Mouse (Mus musculus) telencephalon, adult 2 months (tissue): Measurements from ENCODE around the gene 2410015M20Rik.
A peak's percentile ranks its signal among the peaks of the same experiment; 100 is the strongest.
"Not testable (repeated sequence)": the region's sequence is repeated elsewhere in the genome, so short reads cannot be mapped to it uniquely, and the experiment has no call there.

Experiments
- DNase-seq: peaks from one replicate; pipeline ENCODE4 v3.0.0-alpha.2; 2011; ENCODE audit warnings: low read depth, low spot score

2410015M20Rik gene

GRCm38 (mm10) chr17:56609452-56610171, at the start of gene 2410015M20Rik:
TSS of gene 2410015M20Rik (minus strand) at chr17:56609771.
- DNase-seq = peak; percentile 99

GRCm38 (mm10) chr17:56656171-56656570, 46.6 kb upstream of the 2410015M20Rik start:
- no peak for DNase-seq

GRCm38 (mm10) chr17:56655311-56655710, 45.7 kb upstream of the 2410015M20Rik start:
- no peak for DNase-seq

- DNase-seq = no peak
Measured at GRCm38 (mm10) chr17:56654771-56655170, 45.2 kb upstream of the 2410015M20Rik start.

GRCm38 (mm10) chr17:56651801-56652200, 42.2 kb upstream of the 2410015M20Rik start:
- no peak for DNase-seq

- DNase-seq = no peak
Measured at GRCm38 (mm10) chr17:56647546-56647945, 38.0 kb upstream of the 2410015M20Rik start.

GRCm38 (mm10) chr17:56643237-56643636, 33.7 kb upstream of the 2410015M20Rik start:
- no peak for DNase-seq

- no peak for DNase-seq
Measured at GRCm38 (mm10) chr17:56634023-56634422, 24.5 kb upstream of the 2410015M20Rik start.

GRCm38 (mm10) chr17:56631807-56632206, 22.2 kb upstream of the 2410015M20Rik start:
- DNase-seq = no peak

- not testable (repeated sequence) for DNase-seq
Measured at GRCm38 (mm10) chr17:56629800-56630781, 20.5 kb upstream of the 2410015M20Rik start.

GRCm38 (mm10) chr17:56627530-56628277, 18.1 kb upstream of the 2410015M20Rik start, which contains the start of gene Catsperd:
TSS of gene Catsperd (plus strand) at chr17:56628143.
- no peak for DNase-seq

GRCm38 (mm10) chr17:56626754-56627470, 17.3 kb upstream of the 2410015M20Rik start, which contains the start of gene Lonp1:
TSS of gene Lonp1 (minus strand) at chr17:56626887.
- DNase-seq = peak; percentile 95

GRCm38 (mm10) chr17:56626260-56626659, 16.7 kb upstream of the 2410015M20Rik start:
- DNase-seq = no peak

- DNase-seq = no peak
Measured at GRCm38 (mm10) chr17:56625495-56625894, 15.9 kb upstream of the 2410015M20Rik start.

- no peak for DNase-seq
Measured at GRCm38 (mm10) chr17:56617628-56618027, 8.1 kb upstream of the 2410015M20Rik start.

- DNase-seq = no peak
Measured at GRCm38 (mm10) chr17:56616725-56617124, 7.2 kb upstream of the 2410015M20Rik start.

- DNase-seq = no peak
Measured at GRCm38 (mm10) chr17:56615792-56616191, 6.2 kb upstream of the 2410015M20Rik start.

- DNase-seq = no peak
Measured at GRCm38 (mm10) chr17:56615136-56615784, 5.7 kb upstream of the 2410015M20Rik start.

- no peak for DNase-seq
Measured at GRCm38 (mm10) chr17:56614391-56615135, 5.0 kb upstream of the 2410015M20Rik start.
